Mouse (Mus musculus) gonadal fat pad, adult 2 months (tissue): ENCODE results near the gene Rps3. TPM values are rescaled to one million over a fixed set of nuclear protein-coding genes. Genes with fewer than 3 reads are reported as not detected.

Experiments
- DNase-seq: peaks from one replicate; pipeline ENCODE4 v3.0.0-alpha.2; 2012; ENCODE audit warnings: low read depth
- polyA plus RNA-seq: library from polyadenylated mRNA; depleted of rRNA; stranded (reverse); fragments of >200 nt; gene quantifications from 2 replicates; pipeline ENCODE4 v1.2.3, GENCODE M21; 2012

Gene Rps3
- polyA plus RNA-seq, 1 experiment: 383 TPM

- DNase-seq: no peak
Observed at GRCm38 (mm10) chr7:99476558-99477114, 6.9 kb downstream of the Rps3 start.

DNA sequence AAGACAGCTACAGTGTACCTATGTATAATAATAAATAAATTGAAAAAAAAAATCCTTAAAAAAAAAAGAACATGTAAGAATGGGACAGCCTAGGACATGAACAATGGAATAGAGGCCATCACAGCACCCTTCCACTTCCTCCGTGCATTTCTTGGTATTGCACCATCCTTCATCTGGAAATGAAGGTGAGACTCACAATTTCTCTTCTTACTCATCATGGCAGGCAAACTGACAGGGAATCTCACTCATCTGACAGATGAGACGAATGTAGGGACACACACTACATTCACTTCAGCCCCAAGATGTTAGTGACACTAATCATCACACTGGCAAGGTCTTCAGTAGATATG, 8.0 kb downstream of the Rps3 start:
- no peak for DNase-seq

GRCm38 (mm10) chr7:99474836-99475561, 8.5 kb downstream of the Rps3 start:
- DNase-seq: no peak

GRCm38 (mm10) chr7:99473638-99474407, 9.7 kb downstream of the Rps3 start:
- DNase-seq: no peak

GRCm38 (mm10) chr7:99471578-99471977, 12.0 kb downstream of the Rps3 start:
- no peak for DNase-seq

GRCm38 (mm10) chr7:99469680-99470405, 13.7 kb downstream of the Rps3 start:
- no peak for DNase-seq

DNA sequence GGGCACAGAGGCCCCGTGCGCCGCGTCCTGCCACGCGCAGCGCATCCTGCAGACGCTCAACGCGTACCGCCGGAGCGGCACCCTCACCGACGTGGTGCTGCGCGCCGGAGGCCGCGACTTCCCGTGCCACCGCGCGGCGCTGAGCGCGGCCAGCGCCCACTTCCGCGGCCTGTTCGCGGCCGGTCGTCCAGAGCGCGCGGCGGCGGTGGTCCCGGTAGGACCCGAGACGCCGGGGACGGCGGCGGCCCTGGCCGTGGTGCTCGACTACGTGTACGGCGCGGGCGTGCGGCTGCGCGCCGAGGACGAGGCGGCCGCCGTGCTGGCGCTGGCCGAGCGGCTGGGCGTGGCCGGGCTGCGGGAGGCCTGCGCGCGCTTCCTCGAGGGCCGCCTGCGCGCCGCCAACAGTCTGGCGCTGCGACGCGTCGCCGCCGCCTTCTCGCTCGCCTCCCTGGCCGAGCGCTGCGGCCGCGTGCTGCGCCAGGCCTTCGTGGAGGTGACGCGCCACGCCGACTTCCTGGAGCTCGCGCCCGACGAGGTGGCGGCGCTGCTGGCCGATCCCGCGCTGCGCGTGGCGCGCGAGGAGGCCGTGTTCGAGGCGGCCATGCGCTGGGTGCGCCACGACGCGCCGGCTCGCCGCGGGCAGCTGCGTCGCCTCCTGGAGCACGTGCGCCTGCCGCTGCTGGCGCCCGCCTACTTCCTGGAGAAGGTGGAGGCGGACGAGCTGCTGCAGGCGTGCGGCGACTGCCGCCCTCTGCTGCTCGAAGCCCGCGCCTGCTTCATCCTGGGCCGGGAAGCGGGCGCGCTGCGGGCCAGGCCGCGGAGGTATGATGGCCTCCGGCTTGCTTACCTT, 15.0 kb downstream of the Rps3 start:
- no peak for DNase-seq

GRCm38 (mm10) chr7:99467916-99468282, 15.6 kb downstream of the Rps3 start:
- no peak for DNase-seq

DNA sequence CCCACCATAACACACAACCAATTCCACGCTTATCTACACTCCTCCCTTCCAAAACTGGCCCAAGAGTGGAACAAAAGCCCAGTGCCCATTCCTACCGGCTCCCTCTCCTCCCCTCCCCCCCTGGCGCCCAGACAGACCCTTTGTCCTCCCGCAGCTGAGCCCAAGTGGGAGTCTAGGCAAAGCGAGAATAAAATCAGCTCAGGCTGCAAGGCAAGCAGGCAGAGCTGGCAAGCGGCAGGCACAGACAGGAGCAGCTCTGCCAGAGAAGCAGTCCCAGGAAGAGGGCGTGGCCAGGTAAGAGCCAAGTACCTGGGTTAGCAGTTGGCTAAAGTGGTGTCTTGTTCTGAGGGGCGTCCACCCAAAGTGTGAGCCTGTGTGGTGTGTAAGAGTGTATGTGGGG, 17.7 kb downstream of the Rps3 start, which contains the start of gene Klhl35:
Gene Klhl35 (plus strand): TSS at position 194 of the 400 bp plus-strand sequence.
- DNase-seq: no peak

GRCm38 (mm10) chr7:99463120-99463519, 20.4 kb downstream of the Rps3 start:
- no peak for DNase-seq

- no peak for DNase-seq
Observed at GRCm38 (mm10) chr7:99459888-99460652, 23.5 kb downstream of the Rps3 start.

DNA sequence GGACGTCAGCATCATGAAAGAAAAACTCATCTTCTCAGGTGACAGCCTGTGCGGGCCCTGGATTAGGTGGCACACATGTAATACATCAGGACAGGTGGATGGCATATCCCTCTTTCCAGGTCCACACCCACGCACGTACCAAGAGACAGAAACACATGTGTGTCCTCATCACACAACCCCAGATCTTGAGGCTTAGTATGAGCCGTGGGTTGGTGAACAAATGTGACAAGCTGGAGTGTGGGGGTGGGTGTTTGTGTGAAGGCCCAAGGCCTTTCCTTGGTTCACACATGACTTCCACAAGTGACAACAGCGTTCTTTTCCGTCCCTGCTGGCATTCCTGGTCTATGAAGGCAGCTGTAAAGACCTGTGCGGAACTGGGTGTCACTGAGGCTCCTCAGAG, 24.7 kb downstream of the Rps3 start:
- no peak for DNase-seq

DNA sequence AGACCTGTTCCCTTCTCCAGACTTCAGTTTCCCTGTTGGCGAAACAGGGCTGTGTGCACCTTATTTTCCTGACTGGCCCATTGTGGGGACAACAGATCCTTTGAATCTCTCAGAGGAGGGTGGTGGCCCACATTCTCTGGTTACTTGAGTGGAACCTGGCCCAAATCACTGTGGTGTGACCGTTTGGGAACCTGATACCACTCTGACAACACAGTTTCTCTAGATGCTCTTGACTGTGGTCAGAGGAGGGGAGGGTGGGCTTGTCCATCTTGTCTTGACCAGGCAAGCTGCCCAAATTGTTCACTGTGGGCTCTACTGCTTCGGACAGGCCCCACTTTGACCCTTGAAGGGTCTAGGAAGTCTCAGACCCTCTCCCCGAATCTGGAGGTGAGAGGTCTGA, 29.5 kb downstream of the Rps3 start:
- no peak for DNase-seq

DNA sequence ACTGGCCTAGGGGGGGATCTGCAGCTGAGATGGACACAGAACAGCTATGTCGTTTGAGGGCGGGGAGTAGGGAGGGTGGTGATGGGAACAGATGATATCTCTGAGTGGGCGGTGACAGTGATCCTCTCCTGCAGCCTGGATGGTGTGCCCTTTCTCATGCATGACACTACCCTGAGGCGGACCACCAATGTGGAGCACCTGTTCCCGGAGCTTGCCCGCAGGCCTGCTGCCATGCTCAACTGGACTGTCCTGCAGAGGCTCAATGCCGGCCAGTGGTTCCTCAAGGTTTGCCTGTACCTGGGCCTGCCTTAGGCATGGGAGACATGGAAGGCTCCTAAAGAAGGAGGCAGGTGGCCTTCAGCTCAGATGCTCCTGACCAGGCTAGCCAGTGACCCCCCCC, 30.7 kb downstream of the Rps3 start:
- DNase-seq: no peak

- DNase-seq: no peak
Observed at GRCm38 (mm10) chr7:99450703-99451102, 32.8 kb downstream of the Rps3 start.

- DNase-seq: no peak
Observed at GRCm38 (mm10) chr7:99449751-99450150, 33.8 kb downstream of the Rps3 start.

DNA sequence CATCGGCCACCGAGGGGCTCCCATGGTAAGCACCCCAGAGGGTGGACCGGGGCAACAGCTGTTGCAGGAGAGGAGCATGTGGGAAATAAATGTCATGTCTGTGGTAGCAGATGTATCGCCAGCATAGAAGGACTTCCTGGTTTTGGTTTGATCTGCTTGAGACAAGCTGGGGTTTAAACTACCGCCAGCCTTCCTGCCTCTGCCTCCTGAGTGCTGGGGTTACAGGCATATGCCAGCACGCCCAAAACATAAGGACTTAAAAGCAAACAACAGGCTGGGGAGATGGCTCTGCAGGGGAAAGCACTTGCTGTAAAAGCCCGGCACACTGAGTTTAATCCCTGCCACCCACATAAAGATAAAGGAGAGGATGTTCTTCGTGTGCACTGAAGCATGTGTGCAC, 34.5 kb downstream of the Rps3 start:
- no peak for DNase-seq

DNA sequence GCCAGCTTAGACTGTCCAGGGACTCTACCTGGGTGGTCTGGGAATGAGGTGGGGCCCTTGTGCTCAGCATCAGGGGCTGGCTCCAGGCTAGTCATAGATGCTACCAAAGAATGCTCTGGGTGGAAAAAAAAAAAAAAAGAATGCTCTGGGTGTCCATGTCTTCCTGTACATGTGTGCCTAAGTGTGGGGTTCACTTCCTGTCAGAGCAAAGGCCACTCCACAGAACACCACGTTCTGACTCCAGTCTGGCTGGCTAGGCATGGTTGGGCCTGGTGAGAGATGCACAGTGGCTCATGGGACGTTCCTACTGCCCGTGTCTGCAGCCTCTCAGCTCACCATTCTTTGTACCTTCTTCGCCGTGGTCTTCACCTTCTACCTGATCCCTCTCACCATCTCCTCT, 34.9 kb downstream of the Rps3 start:
- DNase-seq: no peak

- no peak for DNase-seq
Observed at GRCm38 (mm10) chr7:99447323-99447722, 36.2 kb downstream of the Rps3 start.

GRCm38 (mm10) chr7:99445833-99446232, 37.7 kb downstream of the Rps3 start:
- DNase-seq: no peak

- DNase-seq: no peak
Observed at GRCm38 (mm10) chr7:99444012-99444411, 39.5 kb downstream of the Rps3 start.
